Mouse (Mus musculus): Measurements from ENCODE around the gene Atf7.

Gene Atf7

DNA sequence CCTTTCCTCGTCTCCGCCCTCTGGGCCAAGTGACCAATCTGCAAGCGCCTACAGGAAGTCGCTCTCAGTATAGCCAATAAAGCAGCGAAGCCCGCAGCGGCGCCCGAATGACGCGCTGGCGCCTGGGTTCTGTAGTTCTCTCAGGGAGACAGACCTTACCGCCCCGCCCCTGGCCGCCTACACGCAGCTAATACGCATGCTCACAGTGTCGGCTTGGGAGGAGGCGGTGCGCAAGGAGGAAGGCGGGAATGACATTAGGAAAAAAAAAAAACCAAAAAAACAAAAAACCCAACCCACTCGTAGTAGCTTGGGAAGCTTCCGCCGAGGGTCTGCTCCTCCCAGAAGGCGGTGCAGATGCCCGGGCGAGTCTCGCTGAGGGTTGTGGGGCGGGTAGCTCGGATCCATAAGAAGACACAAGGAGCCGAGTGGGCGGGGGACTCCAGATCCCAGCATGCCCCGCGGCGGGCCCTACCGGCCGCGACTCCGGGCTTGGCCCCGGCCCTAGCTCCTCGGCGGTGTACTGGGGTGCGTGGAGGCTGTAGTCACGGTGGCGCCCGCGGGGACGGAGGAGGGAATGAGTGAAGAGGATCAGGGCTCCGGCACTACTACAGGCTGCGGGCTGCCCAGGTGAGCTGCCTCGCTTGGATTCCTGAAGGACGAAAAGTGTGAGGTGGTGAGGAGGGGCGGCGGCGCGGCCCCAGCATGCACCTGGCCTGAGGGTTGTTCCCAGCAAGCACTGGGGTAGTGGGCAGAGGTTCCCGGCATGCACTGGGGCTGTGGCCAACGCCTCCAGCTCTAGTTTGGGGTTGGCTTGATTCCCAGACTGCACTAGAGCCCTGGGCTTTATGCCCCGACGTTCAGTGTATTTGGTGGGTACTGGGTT lies 107.0 kb downstream of the Atf7 start, which contains the start of gene Tarbp2:
Gene Tarbp2 (plus strand): TSS at position 217 of the 883 bp plus-strand sequence.
- peak; percentile 88 for ATAC-seq (ENCODE audit: insufficient number of reproducible peaks, low FRiP score, low TSS enrichment)

GRCm38 (mm10) chr15:102517631-102517975 lies 107.7 kb downstream of the Atf7 start:
- ATAC-seq (ENCODE audit: insufficient number of reproducible peaks, low FRiP score, low TSS enrichment), result no peak

- peak; percentile 11; the same call in 1 of the 2 replicates for ATAC-seq (ENCODE audit: insufficient number of reproducible peaks, low FRiP score, low TSS enrichment)
Observed at GRCm38 (mm10) chr15:102516728-102517404, 108.4 kb downstream of the Atf7 start, which contains the start of gene Map3k12. Map3k12 (minus strand) TSS chr15:102517064.

GRCm38 (mm10) chr15:102516293-102516692 lies 109.0 kb downstream of the Atf7 start:
- no peak for ATAC-seq (ENCODE audit: insufficient number of reproducible peaks, low FRiP score, low TSS enrichment)

GRCm38 (mm10) chr15:102515791-102516190 lies 109.5 kb downstream of the Atf7 start:
- no peak for ATAC-seq (ENCODE audit: insufficient number of reproducible peaks, low FRiP score, low TSS enrichment)

- ATAC-seq (ENCODE audit: insufficient number of reproducible peaks, low FRiP score, low TSS enrichment), result no peak
Observed at GRCm38 (mm10) chr15:102515261-102515660, 110.0 kb downstream of the Atf7 start.

DNA sequence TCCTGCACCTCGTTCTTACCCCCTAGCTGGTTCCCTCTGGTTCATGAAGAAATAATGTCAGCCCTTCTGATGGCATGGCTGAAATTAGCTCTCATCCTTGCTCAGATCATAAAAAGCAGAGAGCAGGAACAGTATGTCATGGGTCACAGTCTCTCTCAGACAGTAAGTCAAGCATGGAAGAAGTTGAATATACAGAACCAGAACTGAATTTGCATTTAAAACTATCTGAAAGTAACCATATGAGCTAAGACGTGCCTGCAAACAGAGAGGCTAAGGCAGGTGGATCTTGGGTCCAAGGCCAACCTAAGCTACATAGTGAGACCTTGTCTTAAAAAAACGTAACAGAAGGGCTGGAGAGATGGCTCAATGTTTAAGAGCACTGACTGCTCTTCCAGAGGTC lies 112.3 kb downstream of the Atf7 start:
- no peak for ATAC-seq (ENCODE audit: insufficient number of reproducible peaks, low FRiP score, low TSS enrichment)

GRCm38 (mm10) chr15:102512471-102512870 lies 112.8 kb downstream of the Atf7 start:
- ATAC-seq (ENCODE audit: insufficient number of reproducible peaks, low FRiP score, low TSS enrichment), result no peak

- ATAC-seq (ENCODE audit: insufficient number of reproducible peaks, low FRiP score, low TSS enrichment), result no peak
Observed at GRCm38 (mm10) chr15:102512010-102512409, 113.3 kb downstream of the Atf7 start.

GRCm38 (mm10) chr15:102511285-102511833 lies 113.9 kb downstream of the Atf7 start:
- no peak for ATAC-seq (ENCODE audit: insufficient number of reproducible peaks, low FRiP score, low TSS enrichment)

DNA sequence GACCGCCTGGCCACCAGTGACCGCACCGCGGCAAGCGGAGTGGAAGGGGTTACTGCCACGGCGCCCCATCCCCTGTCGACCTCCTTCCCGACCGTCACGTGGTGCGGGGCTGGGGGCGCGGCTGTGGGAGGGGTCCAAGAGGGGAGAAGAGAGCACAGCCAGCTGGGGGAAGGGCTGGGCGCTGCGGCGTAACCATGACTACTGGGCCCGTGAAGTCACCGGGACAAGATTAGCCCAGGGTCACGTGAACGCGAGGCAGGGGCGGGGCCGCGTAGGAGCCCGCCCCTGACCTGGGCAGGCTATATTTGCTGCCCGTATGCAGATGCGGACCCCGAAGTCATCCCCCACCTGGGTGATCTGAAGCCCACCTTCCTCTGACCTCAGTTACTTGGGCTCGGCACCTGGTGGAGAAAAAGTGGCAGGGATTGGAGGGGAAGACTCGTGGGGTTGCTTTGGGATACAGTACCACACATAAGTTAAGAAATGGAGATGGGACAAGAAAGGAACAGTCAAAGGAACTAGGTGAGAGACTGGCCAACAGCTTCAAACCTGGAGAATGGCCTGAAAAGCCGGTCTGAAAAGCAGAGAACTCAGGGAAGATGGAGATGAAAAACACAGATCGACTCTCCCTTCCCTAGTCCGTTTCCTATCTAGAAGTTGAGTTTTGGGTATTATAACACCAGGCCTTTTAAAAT lies 114.5 kb downstream of the Atf7 start:
- ATAC-seq (ENCODE audit: insufficient number of reproducible peaks, low FRiP score, low TSS enrichment), result peak; percentile 72

DNA sequence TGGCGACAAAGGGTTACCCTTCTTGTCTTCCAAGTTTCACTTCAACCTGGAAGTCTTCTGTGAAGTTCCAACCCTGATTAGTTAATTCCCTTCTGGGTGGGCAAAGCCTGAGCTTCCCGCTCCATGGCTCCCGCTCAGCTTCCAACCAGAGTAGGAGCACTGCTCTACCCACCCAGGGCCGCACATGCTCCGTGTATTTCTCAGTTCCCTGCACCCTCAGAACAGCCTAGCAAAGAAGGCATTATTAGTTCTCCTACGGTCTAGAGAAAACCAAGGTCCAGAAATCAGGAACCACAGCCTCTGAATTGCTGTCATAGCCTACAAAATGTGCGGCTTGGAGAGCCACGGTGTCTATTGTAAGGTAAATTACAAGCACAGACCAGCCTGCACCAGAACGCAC lies 115.2 kb downstream of the Atf7 start:
- ATAC-seq (ENCODE audit: insufficient number of reproducible peaks, low FRiP score, low TSS enrichment), result 0 out of 2 replicates have a peak, but pooled peaks have one; percentile 11

- no peak for ATAC-seq (ENCODE audit: insufficient number of reproducible peaks, low FRiP score, low TSS enrichment)
Observed at GRCm38 (mm10) chr15:102508336-102508735, 116.9 kb downstream of the Atf7 start.

DNA sequence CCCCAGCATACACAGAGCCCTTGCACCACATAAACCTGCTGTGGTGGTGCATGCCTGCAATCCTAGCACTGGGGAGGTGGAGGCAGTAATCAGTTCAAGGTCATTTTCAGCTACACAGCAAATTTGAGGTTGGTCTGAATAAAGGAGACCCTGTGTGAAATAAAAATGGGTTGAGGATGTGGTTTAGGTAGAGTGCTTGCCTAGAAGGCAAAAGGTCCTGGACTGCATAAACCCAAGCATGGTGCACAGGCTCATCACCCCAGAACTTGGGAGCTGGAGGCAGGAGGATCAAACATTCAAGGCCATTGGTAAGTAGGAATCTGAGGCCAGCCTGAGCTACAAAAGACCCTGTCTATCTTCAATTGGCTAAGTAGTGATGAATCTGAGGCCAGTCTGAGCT lies 117.7 kb downstream of the Atf7 start:
- ATAC-seq (ENCODE audit: insufficient number of reproducible peaks, low FRiP score, low TSS enrichment), result no peak

DNA sequence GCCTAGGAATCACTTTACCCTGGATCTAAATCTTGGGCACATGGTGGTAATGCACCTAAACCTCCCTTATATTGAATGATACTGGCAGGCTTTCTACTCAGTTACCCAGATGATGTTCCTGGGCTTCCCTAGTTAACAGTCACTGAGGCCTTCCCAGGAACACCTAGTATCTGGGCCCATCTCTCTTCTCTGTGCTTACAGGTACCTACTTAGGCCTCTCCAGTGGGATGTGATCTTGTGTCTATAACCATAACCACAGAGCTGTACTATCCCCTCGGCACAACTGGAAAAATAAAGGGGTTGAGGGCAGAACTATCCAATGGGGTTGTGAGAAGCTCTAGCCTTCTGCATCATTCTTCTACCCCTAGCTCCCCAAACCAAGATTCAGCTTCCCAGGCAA lies 118.4 kb downstream of the Atf7 start:
- ATAC-seq (ENCODE audit: insufficient number of reproducible peaks, low FRiP score, low TSS enrichment), result no peak

DNA sequence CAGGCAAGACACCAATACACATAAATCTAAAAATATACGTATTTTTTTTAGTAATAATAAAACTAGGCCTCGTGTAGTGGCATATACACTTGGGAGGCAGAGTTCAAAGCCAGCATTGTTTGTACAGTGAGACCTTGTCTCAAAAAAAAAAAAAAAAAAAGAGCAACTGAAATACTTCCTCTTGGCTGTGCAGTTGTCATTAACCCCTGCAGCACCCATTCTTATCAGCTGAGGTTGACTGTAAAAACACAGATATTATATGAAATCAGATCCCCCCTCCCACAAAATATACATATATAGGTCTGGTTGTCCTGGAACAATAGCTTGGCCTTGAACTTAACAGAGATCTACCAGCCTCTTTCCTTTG lies 118.8 kb downstream of the Atf7 start:
- no peak for ATAC-seq (ENCODE audit: insufficient number of reproducible peaks, low FRiP score, low TSS enrichment)

- ATAC-seq (ENCODE audit: insufficient number of reproducible peaks, low FRiP score, low TSS enrichment), result no peak
Observed at GRCm38 (mm10) chr15:102505770-102506463, 119.3 kb downstream of the Atf7 start.

DNA sequence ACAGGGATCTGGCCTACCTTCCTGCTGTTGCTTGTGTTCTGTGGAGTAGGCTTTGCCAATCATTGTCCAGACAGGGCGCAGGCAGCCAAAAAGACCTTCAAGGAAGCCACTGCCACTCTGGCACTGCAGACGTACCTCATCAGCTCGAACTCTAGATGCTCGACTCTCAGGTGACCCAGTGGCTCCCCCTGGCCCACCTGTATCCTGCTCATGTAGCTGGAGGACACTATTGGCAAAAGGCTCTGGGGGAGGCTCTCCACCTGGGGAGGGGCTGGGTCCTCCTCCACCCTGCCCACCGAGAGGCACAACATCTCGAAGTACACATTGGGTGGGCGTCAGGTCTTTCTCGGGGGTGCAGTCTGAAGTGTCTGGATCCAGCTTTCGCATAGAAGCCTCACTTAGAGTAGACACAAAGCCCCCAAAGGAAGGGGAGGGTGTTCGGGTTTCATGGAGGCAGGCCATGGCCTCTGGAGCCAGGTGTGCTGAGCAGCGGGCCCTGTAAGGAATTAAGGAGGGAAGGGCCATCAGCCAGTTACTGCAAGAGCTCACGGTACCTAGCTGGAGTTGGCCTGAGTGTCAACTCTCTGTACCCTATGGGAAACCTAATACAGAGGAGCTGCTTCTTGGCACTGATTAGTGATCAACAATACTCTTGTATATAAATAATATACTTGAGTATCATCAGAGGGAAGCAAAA lies 120.0 kb downstream of the Atf7 start:
- ATAC-seq (ENCODE audit: insufficient number of reproducible peaks, low FRiP score, low TSS enrichment), result no peak

DNA sequence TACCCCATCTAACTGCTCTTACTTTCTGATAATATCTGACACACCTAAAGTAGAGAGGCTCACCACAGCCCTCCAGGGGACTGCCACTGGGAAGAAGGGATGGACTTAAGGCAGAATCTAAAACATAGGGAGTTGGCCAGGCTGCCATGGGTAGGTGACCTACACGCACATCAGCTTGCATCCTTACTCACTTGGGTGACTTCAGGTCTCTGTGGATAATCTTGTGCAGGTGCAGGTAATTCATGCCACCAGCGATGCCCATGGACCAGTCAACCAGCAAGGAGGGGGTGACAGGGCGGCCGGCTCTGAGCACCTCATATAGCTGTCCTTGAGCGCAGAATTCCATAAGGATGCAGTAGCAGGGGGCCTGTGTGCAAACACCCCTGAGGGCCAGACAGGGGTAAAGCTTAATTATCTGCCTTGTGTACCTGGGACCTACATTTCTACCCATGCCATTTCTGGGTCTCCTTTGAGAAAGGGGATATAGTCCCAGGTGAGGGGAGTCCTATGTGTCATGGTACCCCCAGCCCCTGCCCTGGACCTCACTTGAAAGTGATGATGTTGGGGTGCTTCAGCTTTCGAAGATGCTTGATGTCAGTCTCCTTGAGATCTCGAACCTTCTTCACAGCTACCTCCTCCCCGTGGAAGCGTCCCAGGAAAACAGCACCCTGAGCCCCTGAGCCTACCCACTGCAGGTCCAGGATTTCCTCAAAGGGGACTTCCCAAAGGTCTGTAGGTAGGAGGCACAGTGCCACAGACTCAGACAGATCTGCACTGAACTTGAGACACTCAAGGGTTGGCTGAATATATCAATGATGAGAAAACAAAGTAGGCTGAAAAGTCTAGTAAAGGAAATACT lies 121.1 kb downstream of the Atf7 start:
- ATAC-seq (ENCODE audit: insufficient number of reproducible peaks, low FRiP score, low TSS enrichment), result no peak

Measured in cerebellum, adult (tissue).